ENCODE assay signal across 17 mouse cellular contexts in the genomic region with DNA sequence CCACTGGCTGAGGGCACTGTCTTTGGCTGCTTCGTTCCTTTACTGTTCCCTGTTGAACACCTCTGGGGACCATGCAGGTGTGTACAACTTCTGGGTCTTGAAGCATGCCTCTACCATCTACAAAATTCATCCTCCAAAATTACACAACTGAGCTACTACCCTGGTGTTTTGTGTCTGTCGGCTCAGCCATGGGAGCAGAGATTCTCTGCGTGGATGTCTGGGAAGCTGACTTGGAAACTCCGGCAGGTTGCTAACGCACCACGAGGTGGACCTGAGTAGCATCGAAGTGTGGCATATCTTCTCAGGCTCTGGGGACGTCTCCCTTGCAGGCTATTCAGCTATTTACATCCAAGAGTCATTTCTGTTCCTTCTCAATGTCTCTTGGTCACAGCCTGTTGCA.
A peak's percentile ranks its signal among the peaks of the same experiment; 100 is the strongest.
DNase-seq lines count a peak whose midpoint lies in the region.
"Had no signal": no experiment of that assay in that cellular context is flagged by ENCODE, and none has a peak within 500 bp of the region (broad histone marks: within the 10 kb centered on the region; RNA-seq: fewer than 3 reads in every experiment).

No protein-coding gene starts in this region.

- no peak overlapping the region for H3K27ac ChIP-seq in heart, embryonic 10.5 days

- intact Hi-C loops in heart, postnatal 14 days (cut with DNase I) = no loop called here
- intact Hi-C loops in heart, postnatal 10 days (cut with DNase I) = no loop called here

- WGBS in heart, embryonic 10.5 days = 85% methylated on average over 8 of the region's 8 CpGs

- H3K27me3 ChIP-seq in heart, embryonic 10.5 days (ENCODE audit: insufficient read depth, poor library complexity, severe bottlenecking) = no peaks in the 10 kb centered on the region
- H3K27me3 ChIP-seq: CH12.LX, Patski had no signal

- H3K4me1 ChIP-seq in heart, embryonic 10.5 days = peaks cover 6% of the 10 kb centered on the region

- DNase-seq in heart, adult 11 months = peak; percentile 59
- DNase-seq in heart, postnatal 14 days = no peak
- DNase-seq in heart, embryonic 10.5 days (ENCODE audit: low spot score) = peak; percentile 63
- no peak for DNase-seq in heart, postnatal 10 days
- DNase-seq: adrenal gland, adult 2 months; adrenal gland, adult 8-10 months; adrenal gland, postnatal 10 days; adrenal gland, postnatal 14 days; adrenal gland, postnatal 25 days; adrenal gland, postnatal 36 days; B cell, adult 2 months; cerebellum, adult 11 months; cerebellum, adult 11-12 months; cerebellum, adult 18-20 months had no signal

- no peaks in the 10 kb centered on the region for H3K36me3 ChIP-seq in heart, embryonic 10.5 days
- H3K36me3 ChIP-seq: G1E had no signal

- H3K9me3 ChIP-seq in heart, embryonic 10.5 days = 0 out of 2 replicates have a peak, but pooled peaks cover 3% of the 10 kb centered on the region
- H3K9me3 ChIP-seq: G1E had no signal

- no peak overlapping the region for H3K4me3 ChIP-seq in heart, embryonic 10.5 days

Comparison
In these comparisons a context has a peak if more than half of its experiments do, and no peak if none do; other contexts are left out.
1. DNase-seq: peak in heart, adult 11 months (single experiment) and heart, embryonic 10.5 days (single experiment); none in heart, postnatal 14 days (0 of 2) and heart, postnatal 10 days (0 of 2).